Mouse (Mus musculus): ENCODE results near the gene Tspan14. TPM values are rescaled to one million over a fixed set of nuclear protein-coding genes. Genes with fewer than 3 reads are reported as not detected.

The Tspan14 gene
- total RNA-seq (2014; fragmentation: Nextera tagmentation) (32.3 and 36.3 TPM in 2 replicates), total RNA-seq (2017) (23.4 and 27.2 TPM in 2 replicates), polyA plus RNA-seq (2012) (7.5 and 10.3 TPM in 2 replicates)

GRCm38 (mm10) chr14:40966392-40966861 is at the start of gene Tspan14:
Gene Tspan14, minus strand, starts transcription at chr14:40966807.
- peak within 1 kb of the TSS; percentile 84 for H3K4me3 ChIP-seq (ENCODE audit: low read depth, low read length)
- H3K9me3 ChIP-seq (replicated peaks) = no peaks in the 10 kb centered on the region
- no peaks in the 10 kb centered on the region for H3K27me3 ChIP-seq (ENCODE audit: insufficient read depth, low read length)
- TF ChIP-seq CTCF (IDR thresholded peaks at IDR 0.05; ENCODE audit: low read depth, low read length) (no peak), GATA1 (IDR thresholded peaks at IDR 0.05; ENCODE audit: borderline replicate concordance, low read length) (no peak), TAL1 (conservative IDR thresholded peaks at IDR 0.05; ENCODE audit: low read depth, low read length) (no peak), GATA2 (IDR thresholded peaks at IDR 0.05; ENCODE audit: borderline replicate concordance, low read depth, low read length) (no peak), POLR2AphosphoS5 (IDR thresholded peaks at IDR 0.05; ENCODE audit: insufficient replicate concordance, low read depth, low read length) (no peak)
- no peak for ATAC-seq (ENCODE audit: extremely low read depth, insufficient number of reproducible peaks, low FRiP score, poor library complexity, severe bottlenecking)
- peaks cover 68% of the 10 kb centered on the region for H3K4me1 ChIP-seq (ENCODE audit: insufficient read depth, low read depth, low read length)
- DNase-seq (ENCODE audit: low spot score) = no peak
- H3K36me3 ChIP-seq (replicated peaks) = peaks cover 10% of the 10 kb centered on the region

- no peak for DNase-seq (ENCODE audit: low spot score)
- H3K36me3 ChIP-seq (replicated peaks) = peaks cover 7% of the 10 kb centered on the region
- no peak overlapping the region for H3K4me3 ChIP-seq (ENCODE audit: low read depth, low read length)
- H3K4me1 ChIP-seq (ENCODE audit: insufficient read depth, low read depth, low read length) = peaks cover 85% of the 10 kb centered on the region
- ATAC-seq (ENCODE audit: extremely low read depth, insufficient number of reproducible peaks, low FRiP score, poor library complexity, severe bottlenecking) = no peak
- H3K27me3 ChIP-seq (ENCODE audit: insufficient read depth, low read length) = no peaks in the 10 kb centered on the region
- H3K9me3 ChIP-seq (replicated peaks) = no peaks in the 10 kb centered on the region
- no peak for TF ChIP-seq GATA2 (IDR thresholded peaks at IDR 0.05; ENCODE audit: borderline replicate concordance, low read depth, low read length)
- no peak for TF ChIP-seq GATA1 (IDR thresholded peaks at IDR 0.05; ENCODE audit: borderline replicate concordance, low read length)
- no peak for TF ChIP-seq POLR2AphosphoS5 (IDR thresholded peaks at IDR 0.05; ENCODE audit: insufficient replicate concordance, low read depth, low read length)
- TF ChIP-seq TAL1 (conservative IDR thresholded peaks at IDR 0.05; ENCODE audit: low read depth, low read length) = no peak
- TF ChIP-seq CTCF (IDR thresholded peaks at IDR 0.05; ENCODE audit: low read depth, low read length) = no peak
Observed at GRCm38 (mm10) chr14:41014701-41015240, 48.2 kb upstream of the Tspan14 start.

GRCm38 (mm10) chr14:41013630-41014613 is 47.3 kb upstream of the Tspan14 start, which contains the start of gene Fam213a:
Gene Fam213a, minus strand, starts transcription at chr14:41013788.
- Histone ChIP-seq H3K4me1 (ENCODE audit: insufficient read depth, low read depth, low read length) (peaks cover 79% of the 10 kb centered on the region), H3K27me3 (ENCODE audit: insufficient read depth, low read length) (no peaks in the 10 kb centered on the region), H3K4me3 (ENCODE audit: low read depth, low read length) (peak within 1 kb of the TSS; percentile 74), H3K36me3 (replicated peaks) (peaks cover 10% of the 10 kb centered on the region), H3K9me3 (replicated peaks) (no peaks in the 10 kb centered on the region)
- TF ChIP-seq POLR2AphosphoS5 (IDR thresholded peaks at IDR 0.05; ENCODE audit: insufficient replicate concordance, low read depth, low read length) = no peak
- no peak for TF ChIP-seq CTCF (IDR thresholded peaks at IDR 0.05; ENCODE audit: low read depth, low read length)
- no peak for TF ChIP-seq GATA2 (IDR thresholded peaks at IDR 0.05; ENCODE audit: borderline replicate concordance, low read depth, low read length)
- no peak for TF ChIP-seq TAL1 (conservative IDR thresholded peaks at IDR 0.05; ENCODE audit: low read depth, low read length)
- TF ChIP-seq GATA1 (IDR thresholded peaks at IDR 0.05; ENCODE audit: borderline replicate concordance, low read length) = no peak
- ATAC-seq (ENCODE audit: extremely low read depth, insufficient number of reproducible peaks, low FRiP score, poor library complexity, severe bottlenecking) (peak; percentile 80), DNase-seq (ENCODE audit: low spot score) (peak; percentile 55)

- Histone ChIP-seq H3K27me3 (ENCODE audit: insufficient read depth, low read length) (no peaks in the 10 kb centered on the region), H3K4me3 (ENCODE audit: low read depth, low read length) (peak overlapping the region; percentile 74), H3K36me3 (replicated peaks) (peaks cover 17% of the 10 kb centered on the region), H3K4me1 (ENCODE audit: insufficient read depth, low read depth, low read length) (peaks cover 81% of the 10 kb centered on the region), H3K9me3 (replicated peaks) (no peaks in the 10 kb centered on the region)
- TF ChIP-seq POLR2AphosphoS5 (IDR thresholded peaks at IDR 0.05; ENCODE audit: insufficient replicate concordance, low read depth, low read length) = no peak
- TF ChIP-seq TAL1 (conservative IDR thresholded peaks at IDR 0.05; ENCODE audit: low read depth, low read length) = no peak
- TF ChIP-seq GATA1 (IDR thresholded peaks at IDR 0.05; ENCODE audit: borderline replicate concordance, low read length) = no peak
- TF ChIP-seq GATA2 (IDR thresholded peaks at IDR 0.05; ENCODE audit: borderline replicate concordance, low read depth, low read length) = no peak
- TF ChIP-seq CTCF (IDR thresholded peaks at IDR 0.05; ENCODE audit: low read depth, low read length) = no peak
- no peak for ATAC-seq (ENCODE audit: extremely low read depth, insufficient number of reproducible peaks, low FRiP score, poor library complexity, severe bottlenecking)
- DNase-seq (ENCODE audit: low spot score) = no peak
Observed at GRCm38 (mm10) chr14:41013143-41013542, 46.5 kb upstream of the Tspan14 start.

- H3K36me3 ChIP-seq (replicated peaks) = peaks cover 23% of the 10 kb centered on the region
- DNase-seq (ENCODE audit: low spot score) = no peak
- H3K27me3 ChIP-seq (ENCODE audit: insufficient read depth, low read length) = no peaks in the 10 kb centered on the region
- no peak for ATAC-seq (ENCODE audit: extremely low read depth, insufficient number of reproducible peaks, low FRiP score, poor library complexity, severe bottlenecking)
- H3K4me3 ChIP-seq (ENCODE audit: low read depth, low read length) = no peak overlapping the region
- peaks cover 82% of the 10 kb centered on the region for H3K4me1 ChIP-seq (ENCODE audit: insufficient read depth, low read depth, low read length)
- no peak for TF ChIP-seq GATA1 (IDR thresholded peaks at IDR 0.05; ENCODE audit: borderline replicate concordance, low read length)
- TF ChIP-seq GATA2 (IDR thresholded peaks at IDR 0.05; ENCODE audit: borderline replicate concordance, low read depth, low read length) = no peak
- TF ChIP-seq CTCF (IDR thresholded peaks at IDR 0.05; ENCODE audit: low read depth, low read length) = no peak
- no peak for TF ChIP-seq POLR2AphosphoS5 (IDR thresholded peaks at IDR 0.05; ENCODE audit: insufficient replicate concordance, low read depth, low read length)
- TF ChIP-seq TAL1 (conservative IDR thresholded peaks at IDR 0.05; ENCODE audit: low read depth, low read length) = no peak
- no peaks in the 10 kb centered on the region for H3K9me3 ChIP-seq (replicated peaks)
Observed at GRCm38 (mm10) chr14:41011916-41012315, 45.3 kb upstream of the Tspan14 start.
